Mouse (Mus musculus) forebrain, embryonic 13.5 days (tissue): Measurements from ENCODE around the gene Cap1. TPM values are rescaled to one million over a fixed set of nuclear protein-coding genes. Genes with fewer than 3 reads are reported as not detected.

Source experiments
- ATAC-seq: fragments of 200-750 bp; cut with Nextera tagmentation; 2 replicates; pipeline ENCODE4 v1.8.0; 2017
- H3K27ac ChIP-seq: fragments of 300-500 bp; sonication (generic); 2 replicates; pipeline ENCODE4 v1.5.1; 2015; ENCODE audit warnings: inconsistent platforms, mild to moderate bottlenecking, moderate library complexity
- H3K27me3 ChIP-seq: fragments of 300-500 bp; sonication (generic); 2 replicates; pipeline ENCODE4 v1.6.1; 2015; ENCODE audit warnings: mild to moderate bottlenecking, inconsistent platforms
- H3K36me3 ChIP-seq: fragments of 300-500 bp; sonication (generic); 2 replicates; pipeline ENCODE4 v1.6.1; 2015; ENCODE audit warnings: mild to moderate bottlenecking, inconsistent platforms; ENCODE audit not compliant: poor library complexity, severe bottlenecking
- H3K4me1 ChIP-seq: fragments of 300-500 bp; sonication (generic); 2 replicates; pipeline ENCODE4 v1.6.1; 2015; ENCODE audit warnings: inconsistent platforms
- H3K4me2 ChIP-seq: fragments of 300-500 bp; sonication (generic); 2 replicates; pipeline ENCODE4 v1.6.1; 2015; ENCODE audit warnings: inconsistent platforms, mild to moderate bottlenecking, moderate library complexity
- H3K4me3 ChIP-seq: fragments of 300-500 bp; sonication (generic); 2 replicates; pipeline ENCODE4 v1.5.1; 2015; ENCODE audit warnings: mild to moderate bottlenecking, inconsistent platforms
- H3K9ac ChIP-seq: fragments of 300-500 bp; sonication (generic); 2 replicates; pipeline ENCODE4 v1.6.1; 2015; ENCODE audit warnings: mild to moderate bottlenecking, inconsistent platforms
- H3K9me3 ChIP-seq: fragments of 300-500 bp; sonication (generic); replicated peaks from 2 replicates; pipeline ENCODE4 v1.6.1; 2016; ENCODE audit warnings: inconsistent platforms
- WGBS: fragments of 180-500 bp; shearing (Covaris S2); methylation state at CpG from one replicate; pipeline ENCODE4 v1.1.7; 2015; 5-methylcytosine and 5-hydroxymethylcytosine counted together
- polyA plus RNA-seq: library from polyadenylated mRNA; unstranded; fragments of >200 nt; fragmentation: Nextera tagmentation; extraction: Ambion mirVana; gene quantifications from 2 replicates; pipeline ENCODE4 v1.2.1, GENCODE M21; 2015

Gene Cap1
- polyA plus RNA-seq, 1 experiment from 2014 or later = 70.7 TPM

- WGBS = 54% methylated on average over 12 of the region's 12 CpGs
- Histone ChIP-seq H3K9me3 (no peaks in the 10 kb centered on the region), H3K4me3 (peak overlapping the region; percentile 81), H3K27ac (no peak overlapping the region), H3K27me3 (no peaks in the 10 kb centered on the region), H3K4me2 (peak overlapping the region; percentile 80), H3K36me3 (peaks cover 6% of the 10 kb centered on the region; the same call in 1 of the 2 replicates), H3K4me1 (peaks cover 37% of the 10 kb centered on the region), H3K9ac (peak overlapping the region; percentile 82)
- ATAC-seq = no peak
These were observed 1.1 kb downstream of the Cap1 start for GRCm38 (mm10) chr4:122884481-122885340.

DNA sequence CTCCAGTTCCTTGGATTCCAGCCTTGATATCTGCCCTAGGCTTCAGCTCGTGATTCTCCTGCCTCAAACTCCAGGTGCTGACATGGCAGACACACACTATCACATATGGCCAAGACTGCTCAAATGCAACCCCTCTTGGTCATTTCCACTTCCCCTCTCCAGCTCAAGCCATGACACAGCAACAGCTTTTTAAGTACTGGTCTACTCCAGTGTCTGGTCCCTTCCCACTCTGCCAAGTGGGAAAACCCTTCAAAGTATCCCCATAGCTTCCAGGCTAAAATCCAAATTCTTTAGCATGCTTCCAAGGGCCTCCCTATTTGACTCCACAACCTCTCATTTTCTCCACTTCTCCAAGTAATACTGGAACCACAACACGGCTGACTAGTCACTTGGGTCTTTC is 1.8 kb downstream of the Cap1 start:
- Histone ChIP-seq H3K9ac (no peak overlapping the region; the same call in 1 of the 2 replicates), H3K4me1 (peaks cover 37% of the 10 kb centered on the region), H3K27ac (no peak overlapping the region), H3K9me3 (no peaks in the 10 kb centered on the region), H3K4me2 (peak overlapping the region; percentile 80), H3K4me3 (0 out of 2 replicates have a peak overlapping the region, but pooled peaks have one; percentile 81), H3K36me3 (peaks cover 6% of the 10 kb centered on the region; the same call in 1 of the 2 replicates), H3K27me3 (no peaks in the 10 kb centered on the region)
- ATAC-seq = no peak
- 75% methylated on average over 2 of the region's 2 CpGs for WGBS

DNA sequence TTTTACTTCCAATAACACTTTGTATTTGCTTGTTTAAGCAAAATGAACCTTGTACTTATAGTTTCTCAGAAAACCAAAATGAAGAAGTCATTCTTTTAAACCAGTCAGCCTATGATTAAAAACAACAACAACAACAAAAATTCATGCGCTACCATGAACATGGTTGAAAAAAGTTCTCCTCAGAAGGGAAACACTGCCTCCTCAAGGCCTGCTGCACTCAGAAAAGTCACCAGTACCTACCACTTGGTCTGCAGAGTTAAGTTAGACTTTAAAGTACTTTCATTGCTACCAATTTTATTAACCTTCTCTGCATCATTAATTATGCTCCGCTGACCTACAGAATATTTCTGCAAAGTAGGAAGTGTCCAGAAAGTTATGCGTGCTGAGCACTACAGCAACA is 2.6 kb downstream of the Cap1 start:
- H3K9ac ChIP-seq = no peak overlapping the region
- no peak overlapping the region for H3K4me3 ChIP-seq
- no peak for ATAC-seq
- H3K36me3 ChIP-seq = peaks cover 6% of the 10 kb centered on the region; the same call in 1 of the 2 replicates
- H3K4me2 ChIP-seq = 0 out of 2 replicates have a peak overlapping the region, but pooled peaks have one; percentile 80
- H3K4me1 ChIP-seq = peaks cover 37% of the 10 kb centered on the region
- H3K9me3 ChIP-seq = no peaks in the 10 kb centered on the region
- no peak overlapping the region for H3K27ac ChIP-seq
- no peaks in the 10 kb centered on the region for H3K27me3 ChIP-seq
- WGBS = 88% methylated on average over 3 of the region's 3 CpGs

GRCm38 (mm10) chr4:122882544-122882943 is 3.3 kb downstream of the Cap1 start:
- no peak for ATAC-seq
- peaks cover 6% of the 10 kb centered on the region; the same call in 1 of the 2 replicates for H3K36me3 ChIP-seq
- no peak overlapping the region for H3K4me2 ChIP-seq
- 89% methylated on average over 3 of the region's 3 CpGs for WGBS
- H3K9ac ChIP-seq = no peak overlapping the region
- no peaks in the 10 kb centered on the region for H3K9me3 ChIP-seq
- peaks cover 37% of the 10 kb centered on the region for H3K4me1 ChIP-seq
- H3K27me3 ChIP-seq = no peaks in the 10 kb centered on the region
- no peak overlapping the region for H3K4me3 ChIP-seq
- H3K27ac ChIP-seq = no peak overlapping the region

- H3K4me2 ChIP-seq = no peak overlapping the region
- H3K27ac ChIP-seq = no peak overlapping the region
- no peaks in the 10 kb centered on the region for H3K9me3 ChIP-seq
- no peak overlapping the region for H3K9ac ChIP-seq
- 88% methylated on average over 2 of the region's 2 CpGs for WGBS
- H3K27me3 ChIP-seq = no peaks in the 10 kb centered on the region
- H3K36me3 ChIP-seq = peaks cover 6% of the 10 kb centered on the region; the same call in 1 of the 2 replicates
- H3K4me1 ChIP-seq = peaks cover 12% of the 10 kb centered on the region
- H3K4me3 ChIP-seq = no peak overlapping the region
- ATAC-seq = no peak
These were observed 7.4 kb downstream of the Cap1 start for GRCm38 (mm10) chr4:122878333-122879070.

- Histone ChIP-seq H3K27ac (no peak overlapping the region), H3K4me3 (no peak overlapping the region), H3K4me1 (no peaks in the 10 kb centered on the region), H3K4me2 (no peak overlapping the region), H3K27me3 (no peaks in the 10 kb centered on the region), H3K9me3 (no peaks in the 10 kb centered on the region), H3K9ac (no peak overlapping the region), H3K36me3 (peaks cover 37% of the 10 kb centered on the region)
- ATAC-seq = no peak
- WGBS = 89% methylated on average over 4 of the region's 4 CpGs
These were observed 12.3 kb downstream of the Cap1 start for GRCm38 (mm10) chr4:122873512-122873911.

DNA sequence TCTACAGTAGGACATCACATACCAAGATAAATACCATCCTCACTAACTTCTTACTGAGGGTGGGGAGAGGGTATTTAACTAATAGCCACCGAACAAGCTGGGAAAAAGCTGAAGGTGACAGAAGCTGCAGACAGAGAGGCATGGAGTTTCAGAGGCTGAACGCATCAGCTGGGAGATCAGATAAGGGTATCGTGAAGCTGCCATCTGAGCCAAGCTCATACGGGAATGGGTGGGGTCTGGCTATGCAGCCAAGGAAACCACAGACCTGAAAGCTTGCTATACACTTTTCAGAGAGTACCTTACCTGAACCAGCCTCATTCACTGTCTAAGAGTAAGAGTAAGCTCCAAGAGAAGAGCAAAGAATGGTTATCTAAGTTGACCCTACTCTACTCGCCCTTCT is 12.9 kb downstream of the Cap1 start:
- ATAC-seq = no peak
- WGBS = 87% methylated on average over 5 of the region's 5 CpGs

DNA sequence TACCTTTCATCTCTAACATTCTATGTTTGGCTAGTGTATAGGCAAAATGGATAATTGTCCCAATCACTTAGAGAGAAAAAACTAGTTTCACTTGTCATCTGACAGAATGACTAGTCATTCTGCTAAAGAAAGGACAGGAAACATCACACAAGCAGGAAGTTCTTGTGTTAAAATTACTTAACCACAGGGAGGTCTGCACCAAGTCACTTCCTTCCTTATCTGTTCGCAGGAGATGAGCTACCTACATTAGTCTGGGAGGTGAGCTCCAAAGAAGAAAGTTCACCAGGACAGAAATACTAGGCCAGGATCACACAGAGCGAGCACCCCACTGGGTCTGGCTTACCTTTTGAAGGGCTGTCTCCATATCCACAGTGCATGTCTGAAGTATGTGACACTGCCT is 13.9 kb downstream of the Cap1 start:
- H3K4me3 ChIP-seq = no peak overlapping the region
- no peak overlapping the region for H3K27ac ChIP-seq
- no peaks in the 10 kb centered on the region for H3K4me1 ChIP-seq
- 89% methylated on average over 2 of the region's 2 CpGs for WGBS
- H3K27me3 ChIP-seq = no peaks in the 10 kb centered on the region
- no peak overlapping the region for H3K9ac ChIP-seq
- ATAC-seq = no peak
- no peaks in the 10 kb centered on the region for H3K9me3 ChIP-seq
- no peak overlapping the region for H3K4me2 ChIP-seq
- peaks cover 45% of the 10 kb centered on the region for H3K36me3 ChIP-seq

More for the DNA sequence above, 12.9 kb downstream of the Cap1 start:
- Histone ChIP-seq H3K36me3 (peaks cover 40% of the 10 kb centered on the region), H3K27me3 (no peaks in the 10 kb centered on the region), H3K4me1 (no peaks in the 10 kb centered on the region), H3K9me3 (no peaks in the 10 kb centered on the region), H3K4me3 (no peak overlapping the region), H3K9ac (no peak overlapping the region), H3K4me2 (no peak overlapping the region), H3K27ac (no peak overlapping the region)

DNA sequence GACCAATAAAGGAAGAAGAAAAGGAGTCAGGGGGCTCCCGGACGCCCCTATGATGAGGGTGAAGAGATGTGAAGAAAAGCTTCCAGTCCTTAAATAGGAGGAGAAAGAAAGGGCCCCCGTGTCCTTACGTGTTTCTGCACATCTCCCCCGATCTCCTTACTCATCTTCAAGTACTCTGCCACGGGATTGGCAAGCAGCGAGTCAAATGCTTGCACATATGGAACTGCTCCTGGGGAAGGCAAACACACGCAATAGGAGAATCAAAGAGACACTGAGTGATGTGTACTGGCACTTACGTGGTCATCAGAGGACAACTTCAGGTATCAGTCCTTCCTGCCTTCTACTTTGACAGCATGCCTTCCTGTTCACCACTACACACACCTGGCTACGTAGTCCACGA is 14.6 kb downstream of the Cap1 start:
- H3K9me3 ChIP-seq = no peaks in the 10 kb centered on the region
- WGBS = 94% methylated on average over 11 of the region's 11 CpGs
- no peak overlapping the region for H3K4me3 ChIP-seq
- H3K27me3 ChIP-seq = no peaks in the 10 kb centered on the region
- H3K4me2 ChIP-seq = no peak overlapping the region
- no peak for ATAC-seq
- H3K9ac ChIP-seq = no peak overlapping the region
- H3K36me3 ChIP-seq = peaks cover 50% of the 10 kb centered on the region
- H3K27ac ChIP-seq = no peak overlapping the region
- no peaks in the 10 kb centered on the region for H3K4me1 ChIP-seq

GRCm38 (mm10) chr4:122870741-122871140 is 15.1 kb downstream of the Cap1 start:
- Histone ChIP-seq H3K4me2 (no peak overlapping the region), H3K9ac (no peak overlapping the region), H3K36me3 (peaks cover 55% of the 10 kb centered on the region), H3K27me3 (no peaks in the 10 kb centered on the region), H3K9me3 (no peaks in the 10 kb centered on the region), H3K27ac (no peak overlapping the region), H3K4me1 (no peaks in the 10 kb centered on the region), H3K4me3 (no peak overlapping the region)
- ATAC-seq = no peak
- 88% methylated on average over 5 of the region's 5 CpGs for WGBS

DNA sequence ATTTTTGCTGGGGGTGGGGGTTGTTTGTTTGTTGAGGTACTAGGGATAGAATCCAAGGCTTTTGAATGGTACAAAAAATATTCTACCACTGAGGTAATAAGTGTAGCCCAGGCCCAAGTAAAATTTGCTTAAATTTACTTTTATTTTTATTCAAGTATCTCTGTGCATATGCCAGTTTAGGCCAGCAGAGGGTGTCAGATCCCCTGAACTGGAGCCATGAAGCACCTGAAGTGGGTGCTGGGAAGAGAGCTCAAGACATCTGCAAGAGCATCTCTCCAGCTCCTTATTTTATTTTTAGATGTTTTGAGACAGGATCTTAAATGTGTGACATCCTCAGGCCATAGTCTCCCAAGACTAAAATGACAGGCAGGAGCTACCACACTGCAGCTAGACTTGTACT is 15.8 kb downstream of the Cap1 start:
- no peak overlapping the region; the same call in 1 of the 2 replicates for H3K27ac ChIP-seq
- H3K4me1 ChIP-seq = no peaks in the 10 kb centered on the region
- no peaks in the 10 kb centered on the region for H3K27me3 ChIP-seq
- H3K9me3 ChIP-seq = no peaks in the 10 kb centered on the region
- no peak overlapping the region for H3K4me3 ChIP-seq
- ATAC-seq = no peak
- H3K36me3 ChIP-seq = peaks cover 63% of the 10 kb centered on the region
- no peak overlapping the region for H3K4me2 ChIP-seq
- no peak overlapping the region for H3K9ac ChIP-seq

DNA sequence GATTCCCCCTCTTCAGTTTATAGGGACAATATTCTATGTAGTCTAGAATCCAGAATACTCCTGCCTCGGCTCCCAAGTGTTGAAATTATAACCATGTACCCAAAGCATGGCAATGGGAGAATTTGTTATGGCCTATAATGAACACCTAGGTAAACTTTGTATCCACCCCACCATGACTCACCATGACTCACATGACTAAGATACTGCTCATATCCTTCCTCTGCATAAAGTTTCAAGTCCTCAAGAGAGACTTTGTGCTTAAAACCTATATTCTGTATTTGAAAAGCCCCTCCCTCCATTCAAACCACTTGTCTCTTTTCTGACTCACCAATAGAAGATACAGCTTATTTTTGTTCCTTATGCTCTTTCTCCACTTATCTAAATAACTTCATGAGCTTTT is 17.8 kb downstream of the Cap1 start:
- no peak overlapping the region for H3K4me3 ChIP-seq
- H3K4me1 ChIP-seq = no peaks in the 10 kb centered on the region
- no peaks in the 10 kb centered on the region for H3K9me3 ChIP-seq
- H3K4me2 ChIP-seq = no peak overlapping the region
- no peak overlapping the region for H3K27ac ChIP-seq
- H3K9ac ChIP-seq = no peak overlapping the region
- H3K36me3 ChIP-seq = peaks cover 82% of the 10 kb centered on the region
- 94% methylated on average over 1 of the region's 1 CpGs for WGBS
- H3K27me3 ChIP-seq = no peaks in the 10 kb centered on the region
- ATAC-seq = no peak
